Mouse (Mus musculus) forebrain, embryonic 16.5 days (tissue): ENCODE measurements at regions not wholly inside any gene's neighbourhood (a gene's known extent, or its start where the extent isn't known, plus 50 kb on each side); places are given as distances from the start of the nearest gene placed in this dataset.

ENCODE experiments used
- ATAC-seq: fragments of 200-750 bp; cut with Nextera tagmentation; 2 replicates; pipeline ENCODE4 v1.8.0; 2017; ENCODE audit warnings: mild to moderate bottlenecking, moderate library complexity
- H3K27ac ChIP-seq: fragments of 300-500 bp; sonication (generic); 2 replicates; pipeline ENCODE4 v1.5.1; 2014; ENCODE audit warnings: low read length, control low read depth
- H3K27me3 ChIP-seq: fragments of 300-500 bp; sonication (generic); replicated peaks from 2 replicates; pipeline ENCODE4 v1.6.1; 2014; ENCODE audit warnings: low read length; ENCODE audit not compliant: control insufficient read depth, insufficient read depth
- H3K36me3 ChIP-seq: fragments of 300-500 bp; sonication (generic); 2 replicates; pipeline ENCODE4 v1.6.1; 2014; ENCODE audit not compliant: control insufficient read depth, insufficient read depth
- H3K4me1 ChIP-seq: fragments of 300-500 bp; sonication (generic); replicated peaks from 2 replicates; pipeline ENCODE4 v1.6.1; 2014; ENCODE audit warnings: low read length; ENCODE audit not compliant: control insufficient read depth, insufficient read depth
- H3K4me2 ChIP-seq: fragments of 300-500 bp; sonication (generic); 2 replicates; pipeline ENCODE4 v1.6.1; 2014; ENCODE audit warnings: mild to moderate bottlenecking, low read length, control low read depth
- H3K4me3 ChIP-seq: fragments of 300-500 bp; sonication (generic); replicated peaks from 2 replicates; pipeline ENCODE4 v1.5.1; 2014; ENCODE audit warnings: mild to moderate bottlenecking, low read length, control low read depth
- H3K9ac ChIP-seq: fragments of 300-500 bp; sonication (generic); replicated peaks from 2 replicates; pipeline ENCODE4 v1.6.1; 2014; ENCODE audit warnings: low read depth, low read length, control low read depth
- H3K9me3 ChIP-seq: fragments of 300-500 bp; sonication (generic); 2 replicates; pipeline ENCODE4 v1.6.1; 2016; ENCODE audit warnings: low read length; ENCODE audit not compliant: control insufficient read depth
- WGBS: fragments of 180-500 bp; shearing (Covaris S2); extraction: QIAGEN DNeasy Blood & Tissue Kit; methylation state at CpG from one replicate; pipeline ENCODE4 v1.1.7; 2014; 5-methylcytosine and 5-hydroxymethylcytosine counted together

GRCm38 (mm10) chr8:116048480-116048879, 340.9 kb upstream of the Maf start:
- Histone ChIP-seq H3K27me3 (no peaks in the 10 kb centered on the region), H3K9me3 (no peaks in the 10 kb centered on the region), H3K36me3 (no peaks in the 10 kb centered on the region), H3K9ac (no peak overlapping the region), H3K4me1 (peaks cover 4% of the 10 kb centered on the region), H3K27ac (no peak overlapping the region), H3K4me3 (no peak overlapping the region), H3K4me2 (no peak overlapping the region)
- ATAC-seq, result no peak
- 88% methylated on average over 10 of the region's 10 CpGs for WGBS

GRCm38 (mm10) chr8:116046859-116047258, 339.3 kb upstream of the Maf start:
- no peak overlapping the region for H3K4me3 ChIP-seq
- no peaks in the 10 kb centered on the region for H3K36me3 ChIP-seq
- no peaks in the 10 kb centered on the region for H3K4me1 ChIP-seq
- no peak overlapping the region for H3K9ac ChIP-seq
- H3K4me2 ChIP-seq, result no peak overlapping the region
- no peak overlapping the region for H3K27ac ChIP-seq
- H3K27me3 ChIP-seq, result no peaks in the 10 kb centered on the region
- no peaks in the 10 kb centered on the region for H3K9me3 ChIP-seq
- WGBS, result 82% methylated on average over 3 of the region's 3 CpGs
- no peak for ATAC-seq

DNA sequence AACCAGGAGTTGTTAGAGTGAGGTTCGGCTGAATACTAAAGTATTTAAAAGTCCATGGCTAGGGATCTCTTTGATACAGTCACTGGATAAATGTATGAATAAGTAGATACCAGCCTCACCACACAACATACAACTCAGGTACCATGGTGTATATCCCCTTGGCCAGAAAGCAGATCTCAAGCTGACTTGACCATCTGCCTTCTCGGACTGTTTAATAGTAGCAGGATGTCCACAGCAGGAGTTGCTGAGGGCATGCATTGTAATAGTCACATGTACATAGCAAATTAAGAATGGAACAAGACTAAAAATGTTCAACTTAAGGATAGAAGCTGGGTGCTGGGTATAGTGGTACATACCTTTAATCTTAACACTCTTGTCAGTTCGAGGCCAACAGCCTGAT, 337.9 kb upstream of the Maf start:
- Histone ChIP-seq H3K4me2 (no peak overlapping the region), H3K9me3 (no peaks in the 10 kb centered on the region), H3K27ac (no peak overlapping the region), H3K9ac (no peak overlapping the region), H3K27me3 (no peaks in the 10 kb centered on the region), H3K36me3 (no peaks in the 10 kb centered on the region), H3K4me3 (no peak overlapping the region), H3K4me1 (no peaks in the 10 kb centered on the region)
- 86% methylated on average over 3 of the region's 3 CpGs for WGBS
- ATAC-seq, result no peak

DNA sequence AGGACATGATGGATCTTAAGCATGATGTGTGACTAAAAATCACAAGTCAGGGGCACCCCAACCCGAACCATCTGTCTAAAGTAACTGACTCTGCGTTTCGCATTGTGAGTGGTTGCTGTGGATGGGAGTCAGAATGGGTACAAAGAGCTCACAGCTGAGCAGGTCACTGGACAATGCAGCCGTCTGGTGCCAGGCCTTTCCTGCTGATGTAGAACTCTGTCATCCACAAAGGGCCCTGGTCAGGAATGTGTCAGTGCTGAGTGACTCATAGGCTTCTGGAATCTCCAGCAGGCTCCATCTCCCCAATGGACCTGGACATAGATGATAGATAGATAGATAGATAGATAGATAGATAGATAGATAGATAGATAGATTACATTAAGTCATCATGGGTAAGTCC, 335.8 kb upstream of the Maf start:
- WGBS, result 88% methylated on average over 4 of the region's 4 CpGs
- Histone ChIP-seq H3K4me2 (no peak overlapping the region), H3K9ac (no peak overlapping the region), H3K4me1 (no peaks in the 10 kb centered on the region), H3K27ac (no peak overlapping the region), H3K27me3 (no peaks in the 10 kb centered on the region), H3K9me3 (no peaks in the 10 kb centered on the region), H3K4me3 (no peak overlapping the region), H3K36me3 (no peaks in the 10 kb centered on the region)
- no peak for ATAC-seq

GRCm38 (mm10) chr8:116030966-116031365, 323.4 kb upstream of the Maf start:
- Histone ChIP-seq H3K4me1 (no peaks in the 10 kb centered on the region), H3K9ac (no peak overlapping the region), H3K4me3 (no peak overlapping the region), H3K4me2 (no peak overlapping the region), H3K36me3 (no peaks in the 10 kb centered on the region), H3K9me3 (no peaks in the 10 kb centered on the region), H3K27me3 (no peaks in the 10 kb centered on the region), H3K27ac (no peak overlapping the region)
- ATAC-seq, result no peak
- WGBS, result 84% methylated on average over 10 of the region's 10 CpGs

- H3K4me2 ChIP-seq, result no peak overlapping the region
- no peaks in the 10 kb centered on the region for H3K4me1 ChIP-seq
- H3K36me3 ChIP-seq, result no peaks in the 10 kb centered on the region
- no peaks in the 10 kb centered on the region for H3K9me3 ChIP-seq
- no peak overlapping the region for H3K9ac ChIP-seq
- H3K27me3 ChIP-seq, result no peaks in the 10 kb centered on the region
- WGBS, result 79% methylated on average over 2 of the region's 2 CpGs
- no peak for ATAC-seq
- H3K4me3 ChIP-seq, result no peak overlapping the region
- H3K27ac ChIP-seq, result no peak overlapping the region
Observed at GRCm38 (mm10) chr8:116025321-116025720, 317.7 kb upstream of the Maf start.

DNA sequence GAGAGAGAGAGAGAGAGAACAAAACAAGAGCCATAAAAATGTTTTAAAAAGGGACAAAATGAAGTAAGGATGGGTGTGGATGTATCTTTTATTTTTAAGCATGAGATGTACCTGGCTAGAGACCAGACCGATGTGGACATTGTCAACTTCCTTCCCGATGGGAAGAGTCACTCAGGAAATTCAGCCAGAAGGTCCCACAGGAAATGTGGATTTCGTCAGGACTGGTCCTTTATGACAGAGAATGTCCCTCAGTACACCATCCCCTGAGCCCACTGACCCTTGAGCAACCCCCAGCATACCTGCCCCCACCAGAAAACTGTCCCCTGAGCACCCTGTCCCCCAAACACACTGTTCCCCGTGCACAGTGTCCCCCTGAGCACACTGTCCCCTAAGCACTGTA, 317.2 kb upstream of the Maf start:
- Histone ChIP-seq H3K9me3 (no peaks in the 10 kb centered on the region), H3K9ac (no peak overlapping the region), H3K4me2 (no peak overlapping the region), H3K4me3 (no peak overlapping the region), H3K4me1 (no peaks in the 10 kb centered on the region), H3K27ac (no peak overlapping the region), H3K36me3 (no peaks in the 10 kb centered on the region), H3K27me3 (no peaks in the 10 kb centered on the region)
- WGBS, result 85% methylated on average over 4 of the region's 4 CpGs
- no peak for ATAC-seq

DNA sequence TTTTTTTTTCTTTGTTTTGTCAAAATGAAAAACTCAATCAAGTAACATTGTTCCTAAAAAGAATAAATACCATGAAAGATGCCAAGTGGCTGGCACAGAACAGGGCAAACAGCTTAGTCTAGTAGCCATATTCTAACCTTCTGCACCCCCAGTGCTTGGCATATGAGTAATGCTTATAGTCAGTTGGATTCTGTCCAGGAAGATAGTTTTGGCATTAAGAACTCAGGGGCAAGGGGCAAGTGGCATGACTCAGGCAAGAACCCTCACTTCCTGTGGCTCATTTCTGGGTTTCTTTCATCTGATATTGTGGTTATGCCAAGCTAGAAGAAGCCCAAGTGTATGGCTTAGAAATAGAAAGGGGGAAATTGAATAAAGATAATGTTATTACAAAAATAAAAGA, 314.1 kb upstream of the Maf start:
- no peak overlapping the region for H3K4me2 ChIP-seq
- no peaks in the 10 kb centered on the region for H3K4me1 ChIP-seq
- H3K4me3 ChIP-seq, result no peak overlapping the region
- H3K9me3 ChIP-seq, result no peaks in the 10 kb centered on the region
- no peak overlapping the region for H3K9ac ChIP-seq
- no peaks in the 10 kb centered on the region for H3K36me3 ChIP-seq
- H3K27ac ChIP-seq, result no peak overlapping the region
- no peaks in the 10 kb centered on the region for H3K27me3 ChIP-seq
- no peak for ATAC-seq

DNA sequence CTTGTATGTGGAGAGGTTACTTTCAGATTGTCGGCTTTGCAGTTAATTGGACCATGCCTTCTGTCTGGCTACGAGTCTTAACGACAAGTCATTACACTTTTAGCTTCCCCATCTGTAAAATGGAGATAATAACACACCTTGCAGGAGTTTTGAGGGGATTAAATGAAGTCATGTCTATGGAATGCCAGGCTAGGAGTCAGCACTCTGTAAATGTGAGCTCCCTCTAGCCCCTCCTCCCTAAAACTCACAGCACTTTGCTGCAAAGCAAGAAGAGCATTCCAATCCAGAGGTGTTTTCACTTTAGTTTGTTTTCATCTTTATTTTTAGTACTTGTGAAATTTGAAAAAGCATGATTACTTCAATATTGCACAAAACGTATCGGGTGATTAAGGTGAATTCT, 287.7 kb upstream of the Maf start:
- no peaks in the 10 kb centered on the region for H3K4me1 ChIP-seq
- H3K9ac ChIP-seq, result no peak overlapping the region
- no peak for ATAC-seq
- no peaks in the 10 kb centered on the region for H3K27me3 ChIP-seq
- H3K4me2 ChIP-seq, result no peak overlapping the region
- H3K4me3 ChIP-seq, result no peak overlapping the region
- H3K9me3 ChIP-seq, result no peaks in the 10 kb centered on the region
- no peak overlapping the region for H3K27ac ChIP-seq
- H3K36me3 ChIP-seq, result no peaks in the 10 kb centered on the region
- 56% methylated on average over 5 of the region's 5 CpGs for WGBS

GRCm38 (mm10) chr8:115991989-115992388, 284.4 kb upstream of the Maf start:
- Histone ChIP-seq H3K36me3 (no peaks in the 10 kb centered on the region), H3K4me3 (no peak overlapping the region), H3K4me2 (no peak overlapping the region), H3K9ac (no peak overlapping the region), H3K4me1 (no peaks in the 10 kb centered on the region), H3K27me3 (no peaks in the 10 kb centered on the region), H3K27ac (no peak overlapping the region), H3K9me3 (no peaks in the 10 kb centered on the region)
- no peak for ATAC-seq
- WGBS, result 77% methylated on average over 6 of the region's 6 CpGs
